Mouse (Mus musculus): ENCODE data around the gene Hist1h2an. TPM values are rescaled to one million over a fixed set of nuclear protein-coding genes. Genes with fewer than 3 reads are reported as not detected.
"Not testable (repeated sequence)": the region's sequence is repeated elsewhere in the genome, so short reads cannot be mapped to it uniquely, and the experiment has no call there.

Gene Hist1h2an
- polyA plus RNA-seq, 1 experiment from 2014 or later = 5.0 TPM

DNA sequence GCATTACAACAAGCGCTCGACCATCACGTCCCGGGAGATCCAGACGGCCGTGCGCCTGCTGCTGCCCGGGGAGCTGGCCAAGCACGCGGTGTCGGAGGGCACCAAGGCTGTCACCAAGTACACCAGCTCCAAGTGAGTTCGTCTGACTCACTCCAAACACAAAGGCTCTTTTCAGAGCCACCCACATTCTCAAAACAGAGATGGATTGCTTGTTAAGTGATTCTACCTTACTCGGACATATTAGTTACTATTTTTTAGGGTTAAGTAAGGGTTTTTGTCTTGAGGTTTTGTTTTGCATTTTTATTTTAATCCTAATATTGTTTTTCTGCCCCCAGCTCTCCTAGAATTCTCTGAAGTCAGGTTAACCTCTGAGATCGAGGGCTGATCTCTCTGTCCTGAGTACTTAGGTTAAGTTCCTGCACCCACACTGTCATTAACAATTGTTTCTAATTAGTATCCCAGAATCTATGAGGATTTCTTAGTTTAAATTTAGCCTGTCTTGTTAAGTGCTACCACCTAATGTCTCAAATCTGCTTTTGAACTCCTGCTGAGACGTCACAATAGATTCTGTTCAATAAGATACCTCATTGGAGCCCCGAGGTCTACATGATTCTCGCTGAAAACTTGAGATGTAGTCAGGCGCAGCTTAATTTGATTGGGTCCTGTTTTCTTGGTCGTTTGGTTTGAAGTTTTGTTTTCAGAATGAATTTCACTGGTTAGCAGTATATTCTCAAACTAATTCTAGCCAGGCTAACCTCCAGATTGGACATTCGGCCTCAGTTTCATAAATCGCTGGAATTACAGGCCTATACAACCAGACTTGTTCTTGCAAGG lies 959 bp upstream of the Hist1h2an start:
- 10% methylated on average over 13 of the region's 21 CpGs for WGBS

DNA sequence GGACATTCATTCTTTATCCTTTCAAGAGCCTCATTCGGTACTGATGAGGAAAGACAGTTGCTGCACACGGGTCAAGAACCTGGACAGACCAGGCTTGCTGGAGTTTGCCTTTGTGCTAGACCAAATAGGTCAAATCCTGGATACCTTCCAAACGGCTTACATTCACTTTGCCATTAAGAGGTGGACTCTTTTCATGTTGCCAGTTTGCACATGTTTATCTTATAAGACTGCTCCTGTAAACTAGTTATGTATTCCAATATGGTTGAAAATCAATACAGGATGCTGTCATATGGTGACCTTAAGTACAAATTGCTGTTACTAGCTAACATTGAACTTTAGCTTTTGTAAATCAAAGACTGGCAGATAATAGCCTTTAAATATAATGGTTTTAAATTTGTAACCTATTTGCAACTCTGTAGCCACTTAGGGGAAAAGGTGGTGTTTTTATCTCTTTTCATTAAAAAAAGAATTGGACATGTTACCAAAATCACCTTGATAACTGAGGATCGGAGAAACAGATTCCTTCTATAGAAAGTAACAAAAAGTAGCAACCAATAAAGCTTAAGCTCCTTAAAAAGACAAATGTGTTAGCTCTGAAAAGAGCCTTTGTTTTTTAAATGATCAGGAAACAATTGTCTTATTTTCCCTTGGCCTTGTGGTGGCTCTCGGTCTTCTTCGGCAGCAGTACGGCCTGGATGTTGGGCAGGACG lies 674 bp downstream of the Hist1h2an start:
- H3K27ac ChIP-seq (ENCODE audit: low read depth, low read length) = peak overlapping the region; percentile 90
- no peaks in the 10 kb centered on the region for H3K36me3 ChIP-seq (ENCODE audit: control insufficient read depth, insufficient read depth, low read length)
- DNase-seq (ENCODE audit: low spot score) (peak; percentile 59), ATAC-seq (replicated peaks; ENCODE audit: low FRiP score) (no peak)
- H3K4me2 ChIP-seq (ENCODE audit: low read depth, low read length, severe bottlenecking) = peak overlapping the region; percentile 46
- H3K9me3 ChIP-seq (ENCODE audit: control insufficient read depth, low read length) = no peaks in the 10 kb centered on the region
- WGBS = 3% methylated on average over 8 of the region's 8 CpGs
- H3K4me1 ChIP-seq (replicated peaks; ENCODE audit: control insufficient read depth, insufficient read depth, low read length) = peaks cover 13% of the 10 kb centered on the region; the same call in 1 of the 2 replicates
- H3K9ac ChIP-seq (ENCODE audit: low read length) = peak overlapping the region; percentile 56
- H3K27me3 ChIP-seq (ENCODE audit: control insufficient read depth, insufficient read depth, low read length) = no peaks in the 10 kb centered on the region
- H3K4me3 ChIP-seq (ENCODE audit: low read depth, low read length) = peak overlapping the region; percentile 31

More for the DNA sequence above, 959 bp upstream of the Hist1h2an start:
- Histone ChIP-seq H3K4me3 (ENCODE audit: low read depth, low read length) (peak overlapping the region; percentile 18; the same call in 1 of the 2 replicates), H3K4me2 (ENCODE audit: low read depth, low read length, severe bottlenecking) (peak overlapping the region; percentile 49), H3K27ac (ENCODE audit: low read depth, low read length) (peak overlapping the region; percentile 95), H3K36me3 (ENCODE audit: control insufficient read depth, insufficient read depth, low read length) (no peaks in the 10 kb centered on the region), H3K27me3 (ENCODE audit: control insufficient read depth, insufficient read depth, low read length) (no peaks in the 10 kb centered on the region), H3K9ac (ENCODE audit: low read length) (peak overlapping the region; percentile 65), H3K4me1 (replicated peaks; ENCODE audit: control insufficient read depth, insufficient read depth, low read length) (peaks cover 13% of the 10 kb centered on the region; the same call in 1 of the 2 replicates), H3K9me3 (ENCODE audit: control insufficient read depth, low read length) (no peaks in the 10 kb centered on the region)
- ATAC-seq (replicated peaks; ENCODE audit: low FRiP score) (peak; percentile 21), DNase-seq (ENCODE audit: low spot score) (peak; percentile 52)

DNA sequence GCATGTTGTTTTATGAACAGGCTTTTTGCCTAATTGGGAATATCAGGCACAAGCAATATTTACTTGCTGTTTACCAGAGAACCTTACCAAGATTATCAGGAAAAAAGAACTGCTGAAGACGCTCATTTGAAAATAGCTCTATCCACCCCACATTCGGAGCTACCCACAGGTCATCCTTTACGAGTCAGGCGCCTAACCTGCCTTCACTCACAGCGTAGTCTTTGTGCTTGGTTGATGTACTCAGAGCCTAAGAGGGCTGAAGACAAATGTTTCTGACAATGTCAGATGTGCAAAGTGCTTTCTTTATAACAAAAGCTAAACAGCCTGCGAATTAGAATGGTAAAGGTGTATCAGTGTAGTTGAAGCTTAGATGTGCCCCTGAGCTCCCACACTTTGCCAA lies 2.7 kb downstream of the Hist1h2an start:
- Histone ChIP-seq H3K9me3 (ENCODE audit: control insufficient read depth, low read length) (no peaks in the 10 kb centered on the region), H3K27me3 (ENCODE audit: control insufficient read depth, insufficient read depth, low read length) (no peaks in the 10 kb centered on the region), H3K27ac (ENCODE audit: low read depth, low read length) (peak overlapping the region; percentile 92), H3K4me2 (ENCODE audit: low read depth, low read length, severe bottlenecking) (peak overlapping the region; percentile 51; the same call in 1 of the 2 replicates), H3K9ac (ENCODE audit: low read length) (peak overlapping the region; percentile 64), H3K4me1 (replicated peaks; ENCODE audit: control insufficient read depth, insufficient read depth, low read length) (peaks cover 11% of the 10 kb centered on the region; the same call in 1 of the 2 replicates), H3K36me3 (ENCODE audit: control insufficient read depth, insufficient read depth, low read length) (no peaks in the 10 kb centered on the region), H3K4me3 (ENCODE audit: low read depth, low read length) (no peak overlapping the region)
- DNase-seq (ENCODE audit: low spot score) (peak; percentile 45), ATAC-seq (replicated peaks; ENCODE audit: low FRiP score) (no peak)
- 25% methylated on average over 6 of the region's 6 CpGs for WGBS

DNA sequence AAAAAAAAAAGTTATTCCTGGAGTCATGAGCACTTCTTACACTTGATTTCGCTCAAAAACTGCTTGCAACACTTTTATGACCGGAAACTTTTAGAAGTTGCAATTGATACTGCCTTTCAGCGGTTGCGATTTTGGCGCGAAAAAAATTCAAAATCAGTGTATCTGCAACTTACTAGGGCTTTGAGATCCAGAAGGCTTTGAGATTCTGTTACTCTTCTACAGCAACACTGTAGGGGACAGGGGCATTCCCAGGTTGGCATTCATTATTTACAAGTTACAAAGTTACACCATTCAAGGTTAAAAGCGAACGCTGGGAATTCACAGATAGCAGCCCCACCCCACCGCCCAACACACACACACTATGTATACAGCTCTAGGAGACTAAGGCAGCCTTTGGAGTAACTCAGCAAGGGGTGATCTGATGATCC lies 3.3 kb downstream of the Hist1h2an start:
- no peaks in the 10 kb centered on the region for H3K27me3 ChIP-seq (ENCODE audit: control insufficient read depth, insufficient read depth, low read length)
- no peaks in the 10 kb centered on the region for H3K36me3 ChIP-seq (ENCODE audit: control insufficient read depth, insufficient read depth, low read length)
- H3K27ac ChIP-seq (ENCODE audit: low read depth, low read length) = peak overlapping the region; percentile 92
- peak overlapping the region; percentile 64 for H3K9ac ChIP-seq (ENCODE audit: low read length)
- WGBS = 1% methylated on average over 9 of the region's 9 CpGs
- DNase-seq (ENCODE audit: low spot score) (peak; percentile 73), ATAC-seq (replicated peaks; ENCODE audit: low FRiP score) (no peak)
- H3K4me3 ChIP-seq (ENCODE audit: low read depth, low read length) = peak overlapping the region; percentile 40
- no peaks in the 10 kb centered on the region for H3K9me3 ChIP-seq (ENCODE audit: control insufficient read depth, low read length)
- peak overlapping the region; percentile 51 for H3K4me2 ChIP-seq (ENCODE audit: low read depth, low read length, severe bottlenecking)
- peaks cover 9% of the 10 kb centered on the region; the same call in 1 of the 2 replicates for H3K4me1 ChIP-seq (replicated peaks; ENCODE audit: control insufficient read depth, insufficient read depth, low read length)

DNA sequence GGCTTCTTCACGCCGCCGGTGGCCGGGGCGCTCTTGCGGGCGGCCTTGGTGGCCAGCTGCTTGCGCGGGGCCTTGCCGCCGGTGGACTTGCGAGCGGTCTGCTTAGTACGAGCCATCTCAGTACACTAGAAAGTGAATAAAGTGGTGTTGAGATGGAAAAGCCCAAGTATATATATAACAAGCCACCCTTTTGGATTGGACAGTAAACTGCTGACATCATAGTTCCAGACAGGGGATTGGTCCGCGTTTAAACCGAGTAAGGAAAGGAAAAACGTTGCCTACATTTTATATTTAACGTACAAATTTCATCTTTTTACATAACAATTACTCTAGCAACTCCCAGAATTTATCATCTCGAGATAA lies 3.8 kb downstream of the Hist1h2an start, which contains the start of gene Hist1h3i:
Hist1h3i (minus strand) TSS at position 116 of the 363 bp plus-strand sequence.
- peak; percentile 71 for ATAC-seq (replicated peaks; ENCODE audit: low FRiP score)
- peak; percentile 56 for DNase-seq (ENCODE audit: low spot score)
- Histone ChIP-seq H3K27me3 (ENCODE audit: control insufficient read depth, insufficient read depth, low read length) (no peaks in the 10 kb centered on the region), H3K27ac (ENCODE audit: low read depth, low read length) (peak within 1 kb of the TSS; percentile 96), H3K4me2 (ENCODE audit: low read depth, low read length, severe bottlenecking) (peak within 1 kb of the TSS; percentile 67), H3K4me1 (replicated peaks; ENCODE audit: control insufficient read depth, insufficient read depth, low read length) (peaks cover 6% of the 10 kb centered on the region; the same call in 1 of the 2 replicates), H3K9ac (ENCODE audit: low read length) (peak within 1 kb of the TSS; percentile 79), H3K9me3 (ENCODE audit: control insufficient read depth, low read length) (no peaks in the 10 kb centered on the region), H3K4me3 (ENCODE audit: low read depth, low read length) (peak within 1 kb of the TSS; percentile 40), H3K36me3 (ENCODE audit: control insufficient read depth, insufficient read depth, low read length) (no peaks in the 10 kb centered on the region)
- 0% methylated on average over 13 of the region's 20 CpGs for WGBS

DNA sequence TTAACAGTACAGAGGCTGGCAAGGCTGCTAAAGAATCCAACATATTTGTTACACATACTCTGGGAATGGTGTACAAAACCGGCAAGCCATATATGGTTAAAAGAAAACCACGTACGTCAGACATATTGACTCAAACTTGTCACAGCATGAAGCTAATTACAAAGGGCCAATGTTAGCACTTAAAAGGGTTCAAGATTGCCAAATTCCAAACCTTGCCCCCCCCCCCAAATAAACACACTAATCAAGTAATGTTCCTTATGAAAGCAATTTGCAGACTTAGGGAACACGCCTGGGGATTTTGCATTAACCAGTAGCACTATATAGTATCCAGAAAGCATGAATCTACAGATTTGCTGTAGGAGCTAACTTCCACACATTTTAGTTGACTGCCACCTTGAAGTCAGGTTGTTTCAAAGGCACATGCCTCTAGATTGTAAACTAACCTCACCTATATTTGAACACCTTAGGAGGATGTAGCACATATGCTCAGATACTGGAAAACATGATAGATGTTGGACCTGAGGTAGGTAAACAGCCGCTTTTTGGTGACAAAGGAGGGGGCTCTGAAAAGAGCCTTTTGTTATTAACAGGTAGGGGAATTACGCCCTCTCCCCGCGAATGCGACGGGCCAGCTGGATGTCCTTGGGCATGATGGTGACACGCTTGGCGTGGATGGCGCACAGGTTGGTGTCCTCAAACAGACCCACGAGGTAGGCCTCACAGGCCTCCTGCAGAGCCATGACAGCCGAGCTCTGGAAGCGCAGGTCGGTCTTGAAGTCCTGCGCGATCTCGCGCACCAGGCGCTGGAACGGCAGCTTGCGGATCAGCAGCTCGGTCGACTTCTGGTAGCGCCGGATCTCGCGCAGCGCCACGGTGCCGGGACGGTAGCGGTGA lies 4.4 kb downstream of the Hist1h2an start:
- Histone ChIP-seq H3K9ac (ENCODE audit: low read length) (peak overlapping the region; percentile 79), H3K27ac (ENCODE audit: low read depth, low read length) (peak overlapping the region; percentile 96), H3K4me3 (ENCODE audit: low read depth, low read length) (peak overlapping the region; percentile 40), H3K4me2 (ENCODE audit: low read depth, low read length, severe bottlenecking) (peak overlapping the region; percentile 67)
- not testable (repeated sequence) for H3K27me3 ChIP-seq (ENCODE audit: control insufficient read depth, insufficient read depth, low read length); H3K9me3 ChIP-seq (ENCODE audit: control insufficient read depth, low read length); H3K36me3 ChIP-seq (ENCODE audit: control insufficient read depth, insufficient read depth, low read length); H3K4me1 ChIP-seq (replicated peaks; ENCODE audit: control insufficient read depth, insufficient read depth, low read length)
- DNase-seq (ENCODE audit: low spot score) (peak; percentile 71), ATAC-seq (replicated peaks; ENCODE audit: low FRiP score) (peak; percentile 5; the same call in 1 of the 2 replicates)
- whole genome bisulfite sequencing = under 1% methylated on average over 13 of the region's 35 CpGs

DNA sequence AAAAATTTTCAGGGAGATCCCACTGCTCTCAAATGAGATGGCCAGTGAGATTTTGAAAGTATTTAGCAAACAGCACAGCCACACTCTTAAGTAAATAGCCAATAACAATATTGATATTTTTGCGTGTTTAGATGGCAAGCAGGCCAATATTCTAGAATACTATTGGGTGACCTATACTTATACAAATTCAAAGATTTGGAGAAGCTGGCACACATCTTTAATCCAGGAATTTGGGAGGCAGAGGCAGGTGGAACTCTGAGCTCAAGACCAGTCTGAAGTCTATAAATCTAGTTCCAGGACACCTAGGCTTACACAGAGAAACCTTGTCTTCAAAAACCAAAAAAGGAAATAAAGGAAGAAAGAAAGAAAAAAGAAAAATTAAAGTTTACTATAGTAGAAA lies 5.4 kb downstream of the Hist1h2an start:
- H3K4me2 ChIP-seq (ENCODE audit: low read depth, low read length, severe bottlenecking) = no peak overlapping the region
- no peaks in the 10 kb centered on the region for H3K9me3 ChIP-seq (ENCODE audit: control insufficient read depth, low read length)
- 91% methylated on average over 1 of the region's 1 CpGs for WGBS
- H3K9ac ChIP-seq (ENCODE audit: low read length) = no peak overlapping the region
- H3K36me3 ChIP-seq (ENCODE audit: control insufficient read depth, insufficient read depth, low read length) = no peaks in the 10 kb centered on the region
- H3K27ac ChIP-seq (ENCODE audit: low read depth, low read length) = peak overlapping the region; percentile 68
- no peaks in the 10 kb centered on the region for H3K27me3 ChIP-seq (ENCODE audit: control insufficient read depth, insufficient read depth, low read length)
- H3K4me3 ChIP-seq (ENCODE audit: low read depth, low read length) = no peak overlapping the region
- no peak for ATAC-seq (replicated peaks; ENCODE audit: low FRiP score)
- peaks cover 5% of the 10 kb centered on the region; the same call in 1 of the 2 replicates for H3K4me1 ChIP-seq (replicated peaks; ENCODE audit: control insufficient read depth, insufficient read depth, low read length)
- no peak for DNase-seq (ENCODE audit: low spot score)

Measured in forebrain, embryonic 11.5 days (tissue).